29 mouse cellular contexts compared by ENCODE assay signal in the genomic region with DNA sequence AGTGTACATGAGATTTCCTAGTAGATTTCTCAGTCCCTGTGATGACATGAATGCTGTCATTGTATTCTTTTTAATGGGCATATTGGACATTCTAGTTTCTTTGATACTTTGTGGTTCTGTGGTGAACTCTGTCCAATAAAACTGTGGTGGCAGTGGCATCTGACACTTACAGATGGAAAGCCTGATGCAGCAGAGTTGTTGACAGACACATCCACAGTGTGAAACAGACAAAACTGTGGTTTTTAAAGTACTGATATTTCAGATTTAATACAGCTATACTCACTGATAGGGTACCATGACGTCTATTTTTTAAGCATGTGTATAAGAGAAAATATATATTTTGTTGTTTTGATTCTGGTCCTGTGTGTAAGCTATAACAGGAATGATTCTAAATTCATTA.
"Had no signal": no experiment of that assay in that cellular context is flagged by ENCODE, and none has a peak within 500 bp of the region (broad histone marks: within the 10 kb centered on the region; RNA-seq: fewer than 3 reads in every experiment).

No protein-coding gene starts in this region.

- H3K4me1 ChIP-seq: heart, embryonic 13.5 days; heart, embryonic 15.5 days; hindbrain, embryonic 13.5 days; hindbrain, embryonic 15.5 days; kidney, embryonic 15.5 days; limb, embryonic 10.5 days; limb, embryonic 12.5 days; liver, embryonic 13.5 days; liver, embryonic 15.5 days had no signal

- ATAC-seq: hindbrain, postnatal 0 days; intestine, embryonic 16.5 days; liver, postnatal 0 days had no signal

- H3K4me3 ChIP-seq: gastrocnemius, adult 2 months; heart, embryonic 13.5 days; heart, embryonic 15.5 days; hindbrain, embryonic 13.5 days; hindbrain, embryonic 15.5 days; kidney, embryonic 15.5 days; limb, embryonic 10.5 days; limb, embryonic 12.5 days; liver, embryonic 13.5 days; liver, embryonic 15.5 days had no signal

- H3K4me2 ChIP-seq: heart, embryonic 11.5 days; heart, embryonic 13.5 days; heart, embryonic 15.5 days; hindbrain, embryonic 13.5 days; hindbrain, embryonic 15.5 days; kidney, embryonic 15.5 days; limb, embryonic 12.5 days; liver, embryonic 11.5 days; liver, embryonic 13.5 days; liver, embryonic 15.5 days had no signal

- H3K9ac ChIP-seq: heart, embryonic 13.5 days; heart, embryonic 15.5 days; hindbrain, embryonic 13.5 days; hindbrain, embryonic 15.5 days; kidney, embryonic 15.5 days; limb, embryonic 12.5 days; liver, embryonic 13.5 days; liver, embryonic 15.5 days; liver, postnatal 0 days had no signal

- H3K9me3 ChIP-seq: heart, embryonic 13.5 days; heart, embryonic 15.5 days; hindbrain, embryonic 13.5 days; hindbrain, embryonic 15.5 days; kidney, embryonic 15.5 days; limb, embryonic 10.5 days; limb, embryonic 12.5 days; liver, embryonic 13.5 days; liver, embryonic 15.5 days had no signal

- H3K36me3 ChIP-seq: heart, embryonic 13.5 days; heart, embryonic 15.5 days; hindbrain, embryonic 13.5 days; hindbrain, embryonic 15.5 days; kidney, embryonic 15.5 days; limb, embryonic 10.5 days; limb, embryonic 12.5 days; liver, embryonic 13.5 days; liver, embryonic 15.5 days had no signal

- H3K27ac ChIP-seq: gastrocnemius, adult 2 months; heart, embryonic 13.5 days; heart, embryonic 15.5 days; hindbrain, embryonic 13.5 days; hindbrain, embryonic 15.5 days; hindbrain, postnatal 0 days; kidney, embryonic 15.5 days; kidney, postnatal 0 days; limb, embryonic 10.5 days; limb, embryonic 12.5 days; liver, embryonic 13.5 days; liver, embryonic 15.5 days had no signal

- H3K27me3 ChIP-seq: heart, embryonic 13.5 days; heart, embryonic 15.5 days; hindbrain, embryonic 13.5 days; hindbrain, embryonic 15.5 days; kidney, embryonic 15.5 days; limb, embryonic 12.5 days; liver, embryonic 13.5 days; liver, embryonic 15.5 days had no signal

- DNase-seq: gastrocnemius, adult 2 months; gastrocnemius, postnatal 10 days; gastrocnemius, postnatal 25 days; heart, adult 18-20 months; heart, postnatal 14 days; heart, postnatal 36 days; kidney, adult 11 months; kidney, adult 2 months; kidney, adult 9 months; kidney, postnatal 14 days; kidney, postnatal 36 days; layer of hippocampus, adult 9-11 months; layer of hippocampus, postnatal 36 days; liver; liver, embryonic 13.5 days; liver, postnatal 0 days had no signal
